26 mouse cellular contexts compared by ENCODE assay signal in the genomic region with DNA sequence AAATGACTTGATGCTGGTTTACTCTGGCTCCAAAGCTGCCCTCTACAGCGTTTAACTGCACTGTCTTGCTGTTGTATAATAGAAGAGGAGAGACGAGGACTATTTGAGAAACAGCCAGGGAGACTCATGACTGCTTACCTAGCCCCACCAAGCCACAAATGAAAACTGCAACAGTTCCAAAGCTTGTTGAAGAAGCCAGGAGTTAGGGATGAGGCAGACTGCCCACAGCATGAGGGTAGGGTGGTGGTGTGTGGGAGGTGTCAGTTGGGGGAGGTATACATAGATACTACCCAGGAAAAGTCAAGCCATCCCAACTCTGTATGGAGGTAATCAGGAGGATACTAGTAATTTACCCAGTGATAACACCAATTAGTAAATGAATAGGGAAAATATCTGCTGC. TPM values are rescaled to one million over a fixed set of nuclear protein-coding genes. Genes with fewer than 3 reads are reported as not detected.
DNase-seq lines count a peak whose midpoint lies in the region; ATAC-seq and TF ChIP-seq lines count a peak whose summit lies in the region.
"Had no signal": no experiment of that assay in that cellular context is flagged by ENCODE, and none has a peak within 500 bp of the region (broad histone marks: within the 10 kb centered on the region; RNA-seq: fewer than 3 reads in every experiment).

No protein-coding gene starts in this region.

- 26% methylated on average over 2 of the region's 2 CpGs for WGBS in limb, embryonic 14.5 days
- WGBS in stomach, embryonic 15.5 days = 40% methylated on average over 2 of the region's 2 CpGs

- no peak overlapping the region; the same call in 1 of the 2 replicates for H3K4me2 ChIP-seq in limb, embryonic 14.5 days (replicated peaks; ENCODE audit: low read depth, low read length, severe bottlenecking)
- no peak overlapping the region for H3K4me2 ChIP-seq in stomach, embryonic 15.5 days
- H3K4me2 ChIP-seq: heart, embryonic 13.5 days; liver, embryonic 12.5 days; midbrain, embryonic 13.5 days had no signal

- H3K4me1 ChIP-seq in limb, embryonic 14.5 days (ENCODE audit: control insufficient read depth, insufficient read depth, low read length) = peaks cover 29% of the 10 kb centered on the region
- peaks cover 10% of the 10 kb centered on the region; the same call in 1 of the 2 replicates for H3K4me1 ChIP-seq in stomach, embryonic 15.5 days
- H3K4me1 ChIP-seq: liver, embryonic 12.5 days; megakaryocyte, embryonic 14.5 days; midbrain, embryonic 13.5 days had no signal

- no peak overlapping the region for H3K4me3 ChIP-seq in limb, embryonic 14.5 days (replicated peaks; ENCODE audit: low read length)
- no peak overlapping the region for H3K4me3 ChIP-seq in stomach, embryonic 15.5 days (replicated peaks)
- H3K4me3 ChIP-seq: heart, adult 2 months; heart, embryonic 13.5 days; liver, embryonic 12.5 days; megakaryocyte, embryonic 14.5 days; midbrain, embryonic 13.5 days had no signal

- peak overlapping the region; percentile 48 for H3K27ac ChIP-seq in limb, embryonic 14.5 days (replicated peaks; ENCODE audit: low read depth, low read length)
- peak overlapping the region; percentile 44; the same call in 1 of the 2 replicates for H3K27ac ChIP-seq in stomach, embryonic 15.5 days
- H3K27ac ChIP-seq: heart, embryonic 13.5 days; hindbrain, postnatal 0 days; liver, embryonic 12.5 days; midbrain, embryonic 13.5 days had no signal

- DNase-seq in left cerebral cortex, postnatal 36 days (ENCODE audit: low spot score in 2 of 2) = peak; percentile 12 to 22
- DNase-seq in left cerebral cortex, postnatal 10 days (ENCODE audit: extremely low spot score in 1 of 2, low spot score in 2 of 2) = no peak
- DNase-seq in right cerebral cortex, adult 18-20 months = peak; percentile 28
- no peak for DNase-seq in right cerebral cortex, postnatal 4 days
- peak; percentile 20 for DNase-seq in limb, embryonic 14.5 days (ENCODE audit: low spot score)
- no peak for DNase-seq in adrenal gland, adult (ENCODE audit: inconsistent age in 2 of 2, low spot score in 1 of 2)
- DNase-seq: adrenal gland, postnatal 14 days; cerebellum, adult 9-10 months; gastrocnemius, postnatal 36 days; heart, adult 2 months; heart, postnatal 14 days; kidney, adult 11 months; layer of hippocampus, adult 9-11 months; lung, adult 18-20 months; thymus, postnatal 25 days had no signal

- no peaks in the 10 kb centered on the region for H3K27me3 ChIP-seq in limb, embryonic 14.5 days (ENCODE audit: control insufficient read depth, insufficient read depth, low read length)
- H3K27me3 ChIP-seq in stomach, embryonic 15.5 days (replicated peaks) = no peaks in the 10 kb centered on the region
- H3K27me3 ChIP-seq: heart, embryonic 13.5 days; liver, embryonic 12.5 days; megakaryocyte, embryonic 14.5 days; midbrain, embryonic 13.5 days had no signal

- H3K36me3 ChIP-seq in limb, embryonic 14.5 days (ENCODE audit: control insufficient read depth, insufficient read depth, low read length) = no peaks in the 10 kb centered on the region
- no peaks in the 10 kb centered on the region for H3K36me3 ChIP-seq in stomach, embryonic 15.5 days
- H3K36me3 ChIP-seq: heart, embryonic 13.5 days; liver, embryonic 12.5 days; midbrain, embryonic 13.5 days had no signal

- ATAC-seq in limb, embryonic 14.5 days (ENCODE audit: low FRiP score, low read depth) = no peak
- no peak for ATAC-seq in stomach, embryonic 15.5 days (ENCODE audit: insufficient read depth, low FRiP score, low read depth)
- ATAC-seq in megakaryocyte, adult 5-6 weeks (ENCODE audit: poor library complexity, severe bottlenecking) = no peak
- ATAC-seq: activated CD4-positive, CD25-positive, alpha-beta regulatory T cell, adult 4 months; forebrain, embryonic 14.5 days; hindbrain, postnatal 0 days; liver, embryonic 12.5 days; midbrain, embryonic 13.5 days had no signal

- intact Hi-C loops in left cerebral cortex, postnatal 36 days (cut with DNase I) = no loop called here
- intact Hi-C loops in left cerebral cortex, postnatal 10 days (cut with DNase I) = no loop called here

- H3K9ac ChIP-seq in limb, embryonic 14.5 days (ENCODE audit: low read depth, low read length, severe bottlenecking) = no peak overlapping the region
- no peak overlapping the region for H3K9ac ChIP-seq in stomach, embryonic 15.5 days
- H3K9ac ChIP-seq: heart, embryonic 13.5 days; liver, embryonic 12.5 days; midbrain, embryonic 13.5 days had no signal

- no peaks in the 10 kb centered on the region for H3K9me3 ChIP-seq in limb, embryonic 14.5 days (ENCODE audit: control insufficient read depth, low read length)
- H3K9me3 ChIP-seq in stomach, embryonic 15.5 days = no peaks in the 10 kb centered on the region
- H3K9me3 ChIP-seq: heart, embryonic 13.5 days; liver, embryonic 12.5 days; megakaryocyte, embryonic 14.5 days; midbrain, embryonic 13.5 days had no signal

- TF ChIP-seq POLR2A in limb, embryonic 14.5 days (IDR thresholded peaks at IDR 0.05; ENCODE audit: borderline replicate concordance, extremely low read depth, insufficient read depth, insufficient read length) = no peak

RNA-seq across cellular contexts. Expression of gene Lama4, which starts 55.5 kb away (rescaled TPM):
- 10 to 100 TPM; 10.1 to 13.0 TPM for total RNA-seq in left cerebral cortex, postnatal 36 days (2021)
- 10 to 100 TPM; 24.1 to 27.4 TPM for total RNA-seq in left cerebral cortex, postnatal 10 days (2021)
- polyA plus RNA-seq in limb, embryonic 14.5 days (2012; rRNA removed) = 72.9 and 74.1 TPM in 2 replicates
- 88.7 and 94.7 TPM in 2 replicates for polyA plus RNA-seq in limb, embryonic 14.5 days (2014; fragmentation: Nextera tagmentation; extraction: Ambion mirVana)
- polyA plus RNA-seq in stomach, embryonic 15.5 days (2015; fragmentation: Nextera tagmentation; extraction: Ambion mirVana) = 52.5 and 61.1 TPM in 2 replicates
- 0.09 TPM in 1 of 2 replicates, not detected in the other for total RNA-seq in megakaryocyte, adult 5-6 weeks (2015)
- 0.04 TPM in 2 replicates for total RNA-seq in megakaryocyte, adult 5-6 weeks (2017)
- total RNA-seq: monocyte, adult 5-6 weeks; neutrophil, adult 5-6 weeks had no signal

Comparison
In these comparisons a context has a peak if more than half of its experiments do, and no peak if none do; other contexts are left out.
1. DNase-seq: peak in left cerebral cortex, postnatal 36 days (2 of 2), right cerebral cortex, adult 18-20 months (single experiment) and limb, embryonic 14.5 days (single experiment); none in left cerebral cortex, postnatal 10 days (0 of 2), right cerebral cortex, postnatal 4 days (single experiment) and adrenal gland, adult (0 of 2).
2. RNA of gene Lama4, which starts 55.5 kb away (total RNA-seq): 24.1 to 27.4 TPM in left cerebral cortex, postnatal 10 days and 10.1 to 13.0 TPM in left cerebral cortex, postnatal 36 days; 0.04 to 0.09 TPM in megakaryocyte, adult 5-6 weeks; every median in the first group is over 10 times any median in the second.